Mouse (Mus musculus): ENCODE measurements around the gene Gtf2ird2. TPM values are rescaled to one million over a fixed set of nuclear protein-coding genes. Genes with fewer than 3 reads are reported as not detected.

Gtf2ird2 gene
- polyA plus RNA-seq, 1 experiment from 2014 or later, result 7.1 TPM

DNA sequence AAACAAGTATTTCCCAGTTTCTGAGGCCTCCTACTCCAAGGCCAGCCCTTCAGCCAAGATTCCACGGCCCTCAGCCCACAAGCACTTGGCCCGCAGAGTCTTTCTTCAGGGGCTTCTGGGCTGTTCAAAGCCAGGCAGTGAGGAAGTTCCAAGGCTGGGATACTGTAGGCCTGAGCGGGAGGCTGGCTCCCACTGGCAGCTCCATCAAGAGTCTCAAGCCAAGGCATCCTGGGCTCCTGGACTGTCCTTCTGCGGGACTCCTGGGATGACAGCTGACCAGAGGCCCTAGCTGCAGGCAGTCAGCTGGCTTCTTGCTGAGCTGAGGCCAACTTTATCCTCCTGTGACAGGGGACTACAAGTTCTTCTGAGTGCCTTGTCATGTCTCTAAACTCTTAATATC is 35.7 kb upstream of the Gtf2ird2 start:
- 0 out of 2 replicates have a peak, but pooled peaks cover 5% of the 10 kb centered on the region for H3K36me3 ChIP-seq (ENCODE audit: control insufficient read depth, insufficient read depth, low read length)
- H3K4me3 ChIP-seq (ENCODE audit: low read depth, low read length), result no peak overlapping the region
- no peaks in the 10 kb centered on the region for H3K27me3 ChIP-seq (ENCODE audit: control insufficient read depth, insufficient read depth, low read length)
- no peaks in the 10 kb centered on the region for H3K4me1 ChIP-seq (replicated peaks; ENCODE audit: control insufficient read depth, insufficient read depth, low read length)
- WGBS, result 93% methylated on average over 4 of the region's 4 CpGs
- H3K9me3 ChIP-seq (ENCODE audit: control insufficient read depth, low read length), result no peaks in the 10 kb centered on the region
- ATAC-seq (ENCODE audit: low FRiP score) (no peak), DNase-seq (ENCODE audit: low spot score) (no peak)
- no peak overlapping the region for H3K4me2 ChIP-seq (replicated peaks; ENCODE audit: low read depth, low read length)
- no peak overlapping the region for H3K9ac ChIP-seq (ENCODE audit: low read depth, low read length)
- no peak overlapping the region for H3K27ac ChIP-seq (ENCODE audit: low read depth, low read length)

DNA sequence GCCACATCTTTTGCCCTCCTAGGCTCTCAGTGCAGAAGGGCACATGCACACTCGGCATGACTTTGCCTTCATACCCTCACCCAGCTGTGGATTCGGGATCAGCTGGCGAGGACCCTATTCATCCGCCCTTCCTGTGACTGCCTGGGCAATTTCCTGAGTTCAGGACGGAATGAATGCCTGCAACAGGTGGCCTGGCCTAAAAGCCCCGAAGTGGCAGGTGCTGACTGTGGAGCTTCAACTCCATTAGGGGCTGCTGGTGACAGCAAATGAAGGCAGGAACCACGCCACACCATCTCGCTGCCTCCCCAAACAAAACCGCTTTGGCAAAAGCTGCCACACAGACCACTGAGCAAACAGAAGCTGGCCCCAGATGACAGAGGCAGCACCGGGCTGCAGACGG is 31.9 kb upstream of the Gtf2ird2 start:
- no peak overlapping the region for H3K27ac ChIP-seq (ENCODE audit: low read depth, low read length)
- H3K36me3 ChIP-seq (ENCODE audit: control insufficient read depth, insufficient read depth, low read length), result peaks cover 5% of the 10 kb centered on the region; the same call in 1 of the 2 replicates
- H3K4me3 ChIP-seq (ENCODE audit: low read depth, low read length), result no peak overlapping the region
- WGBS, result 91% methylated on average over 11 of the region's 11 CpGs
- H3K9ac ChIP-seq (ENCODE audit: low read depth, low read length), result no peak overlapping the region
- no peak overlapping the region for H3K4me2 ChIP-seq (replicated peaks; ENCODE audit: low read depth, low read length)
- DNase-seq (ENCODE audit: low spot score) (no peak), ATAC-seq (ENCODE audit: low FRiP score) (no peak)
- H3K9me3 ChIP-seq (ENCODE audit: control insufficient read depth, low read length), result no peaks in the 10 kb centered on the region
- no peaks in the 10 kb centered on the region for H3K4me1 ChIP-seq (replicated peaks; ENCODE audit: control insufficient read depth, insufficient read depth, low read length)
- H3K27me3 ChIP-seq (ENCODE audit: control insufficient read depth, insufficient read depth, low read length), result no peaks in the 10 kb centered on the region

DNA sequence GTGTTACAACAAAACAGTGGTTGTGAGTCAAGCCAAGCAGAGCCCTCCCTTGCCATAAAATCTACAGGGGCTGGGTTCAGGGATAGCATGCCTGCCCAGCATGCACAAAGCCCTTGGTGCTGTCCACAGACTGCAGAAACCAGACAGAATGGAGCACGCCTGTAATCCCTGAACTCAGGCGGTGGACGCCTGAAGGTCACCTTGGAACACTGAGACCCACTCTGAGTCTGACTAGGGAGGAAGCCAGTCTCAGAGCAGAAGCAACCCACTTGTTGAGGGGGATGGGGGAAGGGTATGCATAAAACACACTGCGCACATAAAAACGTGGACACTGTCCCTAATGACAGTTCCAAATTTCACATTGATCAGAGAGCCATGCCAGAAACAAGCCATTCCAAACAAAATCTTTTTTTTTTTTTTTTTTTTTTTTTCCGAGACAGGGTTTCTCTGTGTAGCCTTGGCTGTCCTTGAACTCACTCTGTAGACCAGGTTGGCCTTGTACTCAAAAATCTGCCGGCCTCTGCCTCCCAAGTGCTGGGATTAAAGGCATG is 27.8 kb upstream of the Gtf2ird2 start:
- Histone ChIP-seq H3K9me3 (ENCODE audit: control insufficient read depth, low read length) (no peaks in the 10 kb centered on the region), H3K36me3 (ENCODE audit: control insufficient read depth, insufficient read depth, low read length) (no peaks in the 10 kb centered on the region; the same call in 1 of the 2 replicates), H3K4me1 (replicated peaks; ENCODE audit: control insufficient read depth, insufficient read depth, low read length) (no peaks in the 10 kb centered on the region), H3K27me3 (ENCODE audit: control insufficient read depth, insufficient read depth, low read length) (no peaks in the 10 kb centered on the region), H3K27ac (ENCODE audit: low read depth, low read length) (no peak overlapping the region), H3K4me3 (ENCODE audit: low read depth, low read length) (no peak overlapping the region), H3K9ac (ENCODE audit: low read depth, low read length) (no peak overlapping the region), H3K4me2 (replicated peaks; ENCODE audit: low read depth, low read length) (no peak overlapping the region)
- ATAC-seq (ENCODE audit: low FRiP score), result no peak
- WGBS, result 93% methylated on average over 7 of the region's 7 CpGs
- DNase-seq (ENCODE audit: low spot score), result no peak

DNA sequence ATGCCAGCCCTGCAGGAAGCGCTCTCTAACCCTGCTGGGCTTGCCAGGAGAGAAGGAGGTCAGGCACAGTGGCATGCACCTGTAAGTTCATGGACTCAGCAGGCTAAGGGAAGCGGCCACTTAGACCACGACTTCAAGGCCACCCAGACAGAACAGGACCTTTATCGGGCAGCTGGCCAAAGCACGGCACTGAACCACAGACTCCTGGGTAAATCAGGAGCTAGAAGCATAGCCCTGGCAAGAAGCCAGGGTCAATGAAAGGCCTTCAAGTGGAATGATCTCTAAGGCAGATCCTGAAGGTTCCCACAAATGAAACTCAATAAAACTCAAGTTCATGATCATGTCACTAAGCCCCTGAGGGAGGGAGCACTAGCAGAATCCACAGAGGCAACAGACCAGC is 19.1 kb upstream of the Gtf2ird2 start:
- DNase-seq (ENCODE audit: low spot score) (no peak), ATAC-seq (ENCODE audit: low FRiP score) (no peak)
- Histone ChIP-seq H3K4me2 (replicated peaks; ENCODE audit: low read depth, low read length) (no peak overlapping the region), H3K36me3 (ENCODE audit: control insufficient read depth, insufficient read depth, low read length) (no peaks in the 10 kb centered on the region), H3K4me3 (ENCODE audit: low read depth, low read length) (no peak overlapping the region), H3K4me1 (replicated peaks; ENCODE audit: control insufficient read depth, insufficient read depth, low read length) (0 out of 2 replicates have a peak, but pooled peaks cover 2% of the 10 kb centered on the region), H3K9me3 (ENCODE audit: control insufficient read depth, low read length) (no peaks in the 10 kb centered on the region), H3K9ac (ENCODE audit: low read depth, low read length) (no peak overlapping the region), H3K27ac (ENCODE audit: low read depth, low read length) (no peak overlapping the region), H3K27me3 (ENCODE audit: control insufficient read depth, insufficient read depth, low read length) (no peaks in the 10 kb centered on the region)
- 90% methylated on average over 5 of the region's 5 CpGs for WGBS

DNA sequence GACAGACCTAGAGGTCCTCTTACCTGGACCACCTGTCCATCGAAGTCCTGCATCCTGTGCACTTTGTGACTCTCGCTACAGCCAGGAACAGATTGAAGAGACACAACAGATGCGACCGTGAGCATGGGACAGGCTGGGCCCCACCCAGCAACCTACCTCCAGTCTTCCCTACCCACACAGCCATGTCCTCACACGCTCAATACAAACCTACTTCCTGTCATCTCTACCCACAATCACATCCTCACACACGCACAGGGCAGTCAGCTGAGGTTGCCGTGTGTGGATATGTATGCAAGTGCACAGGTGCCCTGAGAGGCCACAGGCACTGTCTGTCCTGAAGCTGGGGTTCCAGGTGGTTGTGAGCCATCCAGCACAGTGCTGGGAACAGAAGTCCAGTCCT is 17.2 kb upstream of the Gtf2ird2 start:
- no peaks in the 10 kb centered on the region for H3K9me3 ChIP-seq (ENCODE audit: control insufficient read depth, low read length)
- H3K4me3 ChIP-seq (ENCODE audit: low read depth, low read length), result no peak overlapping the region
- H3K36me3 ChIP-seq (ENCODE audit: control insufficient read depth, insufficient read depth, low read length), result no peaks in the 10 kb centered on the region
- no peak overlapping the region for H3K9ac ChIP-seq (ENCODE audit: low read depth, low read length)
- 93% methylated on average over 7 of the region's 7 CpGs for WGBS
- H3K4me1 ChIP-seq (replicated peaks; ENCODE audit: control insufficient read depth, insufficient read depth, low read length), result 0 out of 2 replicates have a peak, but pooled peaks cover 2% of the 10 kb centered on the region
- H3K27me3 ChIP-seq (ENCODE audit: control insufficient read depth, insufficient read depth, low read length), result no peaks in the 10 kb centered on the region
- H3K27ac ChIP-seq (ENCODE audit: low read depth, low read length), result no peak overlapping the region
- no peak for ATAC-seq (ENCODE audit: low FRiP score)
- no peak for DNase-seq (ENCODE audit: low spot score)
- no peak overlapping the region for H3K4me2 ChIP-seq (replicated peaks; ENCODE audit: low read depth, low read length)

DNA sequence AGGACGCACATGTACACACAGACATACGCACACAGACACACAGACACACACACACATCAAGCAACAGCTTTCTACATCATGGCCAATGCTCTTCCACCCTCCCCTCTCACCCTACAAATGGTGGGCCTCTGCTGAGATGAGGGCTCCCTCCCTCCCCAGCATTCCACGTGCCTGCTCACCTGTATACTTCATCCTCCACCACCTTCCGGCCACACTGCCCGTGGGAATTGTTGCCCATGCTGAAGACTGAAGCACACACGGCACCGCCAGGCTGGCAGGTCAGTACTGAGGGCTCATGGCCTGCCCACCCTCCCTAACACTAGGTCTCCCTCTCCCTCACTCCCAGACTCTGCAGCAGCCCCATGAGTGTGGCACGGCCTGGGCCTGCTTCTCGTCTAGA is 15.8 kb upstream of the Gtf2ird2 start:
- Histone ChIP-seq H3K27me3 (ENCODE audit: control insufficient read depth, insufficient read depth, low read length) (no peaks in the 10 kb centered on the region), H3K9ac (ENCODE audit: low read depth, low read length) (no peak overlapping the region), H3K27ac (ENCODE audit: low read depth, low read length) (no peak overlapping the region), H3K4me3 (ENCODE audit: low read depth, low read length) (no peak overlapping the region), H3K9me3 (ENCODE audit: control insufficient read depth, low read length) (no peaks in the 10 kb centered on the region), H3K36me3 (ENCODE audit: control insufficient read depth, insufficient read depth, low read length) (no peaks in the 10 kb centered on the region), H3K4me2 (replicated peaks; ENCODE audit: low read depth, low read length) (no peak overlapping the region), H3K4me1 (replicated peaks; ENCODE audit: control insufficient read depth, insufficient read depth, low read length) (0 out of 2 replicates have a peak, but pooled peaks cover 2% of the 10 kb centered on the region)
- ATAC-seq (ENCODE audit: low FRiP score), result no peak
- 93% methylated on average over 9 of the region's 9 CpGs for WGBS
- no peak for DNase-seq (ENCODE audit: low spot score)

DNA sequence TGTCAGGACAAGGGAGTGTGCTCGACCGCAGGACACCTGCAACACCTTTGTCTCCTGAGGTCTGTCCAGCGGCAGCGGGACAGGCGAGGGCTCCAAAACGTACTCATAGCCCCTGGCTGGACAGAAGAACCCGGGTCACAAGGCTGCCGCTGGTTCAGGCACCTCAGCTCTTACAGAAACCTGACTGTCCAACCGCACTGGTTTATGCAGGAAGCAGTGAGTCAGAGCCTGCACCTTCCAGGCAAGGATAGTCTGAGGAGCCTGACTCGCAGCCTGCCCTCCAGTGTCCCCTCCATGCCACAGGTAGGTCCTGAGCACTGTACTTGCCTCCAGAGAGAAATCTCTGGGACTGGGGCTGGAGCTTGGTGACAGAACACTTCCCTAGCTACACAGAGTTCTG is 14.6 kb upstream of the Gtf2ird2 start:
- 88% methylated on average over 10 of the region's 10 CpGs for WGBS
- Histone ChIP-seq H3K4me1 (replicated peaks; ENCODE audit: control insufficient read depth, insufficient read depth, low read length) (0 out of 2 replicates have a peak, but pooled peaks cover 2% of the 10 kb centered on the region), H3K4me3 (ENCODE audit: low read depth, low read length) (no peak overlapping the region), H3K9me3 (ENCODE audit: control insufficient read depth, low read length) (no peaks in the 10 kb centered on the region), H3K27ac (ENCODE audit: low read depth, low read length) (no peak overlapping the region), H3K27me3 (ENCODE audit: control insufficient read depth, insufficient read depth, low read length) (no peaks in the 10 kb centered on the region), H3K36me3 (ENCODE audit: control insufficient read depth, insufficient read depth, low read length) (no peaks in the 10 kb centered on the region), H3K4me2 (replicated peaks; ENCODE audit: low read depth, low read length) (no peak overlapping the region), H3K9ac (ENCODE audit: low read depth, low read length) (no peak overlapping the region)
- no peak for ATAC-seq (ENCODE audit: low FRiP score)
- no peak for DNase-seq (ENCODE audit: low spot score)

DNA sequence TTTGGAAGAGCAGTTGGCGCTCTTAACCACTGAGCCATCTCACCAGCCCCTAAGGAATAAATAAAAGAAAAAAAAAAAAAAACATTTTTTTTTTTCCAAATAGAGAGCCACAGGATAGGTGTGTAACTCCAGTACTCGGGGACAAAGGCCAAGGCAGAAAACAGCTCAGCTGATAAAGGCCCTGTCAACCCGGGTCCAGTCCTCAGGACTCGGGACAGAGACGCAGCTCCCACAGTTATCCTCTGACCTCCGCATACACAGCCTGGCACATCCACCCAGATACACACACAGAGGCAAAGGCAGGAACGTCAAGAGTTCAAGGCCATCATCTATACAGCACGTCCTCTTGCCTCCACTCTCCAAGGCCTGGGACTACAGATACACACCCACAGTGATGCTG is 13.7 kb upstream of the Gtf2ird2 start:
- WGBS, result 97% methylated on average over 8 of the region's 8 CpGs
- Histone ChIP-seq H3K4me2 (replicated peaks; ENCODE audit: low read depth, low read length) (no peak overlapping the region), H3K36me3 (ENCODE audit: control insufficient read depth, insufficient read depth, low read length) (no peaks in the 10 kb centered on the region), H3K9me3 (ENCODE audit: control insufficient read depth, low read length) (no peaks in the 10 kb centered on the region), H3K9ac (ENCODE audit: low read depth, low read length) (no peak overlapping the region), H3K27me3 (ENCODE audit: control insufficient read depth, insufficient read depth, low read length) (no peaks in the 10 kb centered on the region), H3K4me1 (replicated peaks; ENCODE audit: control insufficient read depth, insufficient read depth, low read length) (peaks cover under 1% of the 10 kb centered on the region), H3K27ac (ENCODE audit: low read depth, low read length) (no peak overlapping the region), H3K4me3 (ENCODE audit: low read depth, low read length) (no peak overlapping the region)
- DNase-seq (ENCODE audit: low spot score) (no peak), ATAC-seq (ENCODE audit: low FRiP score) (no peak)

DNA sequence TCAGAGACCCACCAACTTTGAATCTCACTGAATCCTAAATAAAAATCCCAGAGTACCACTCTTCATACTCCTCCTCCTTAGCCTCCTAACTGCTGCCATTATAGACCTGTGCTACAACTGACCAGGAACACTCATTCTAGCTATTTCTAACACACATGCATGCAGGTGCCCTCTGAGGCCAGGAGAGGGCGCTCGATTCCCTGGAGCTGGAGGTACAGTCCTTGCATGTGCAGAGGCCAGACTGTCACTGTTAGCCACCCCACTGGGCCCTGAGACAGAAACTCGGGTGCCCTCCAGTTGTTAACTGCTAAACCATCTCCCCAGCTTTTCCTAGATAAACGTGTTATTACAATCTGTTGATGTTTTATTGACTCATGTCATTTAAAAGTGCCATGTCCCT is 10.6 kb upstream of the Gtf2ird2 start:
- DNase-seq (ENCODE audit: low spot score) (peak; percentile 63), ATAC-seq (ENCODE audit: low FRiP score) (no peak)
- H3K9ac ChIP-seq (ENCODE audit: low read depth, low read length), result no peak overlapping the region
- H3K27me3 ChIP-seq (ENCODE audit: control insufficient read depth, insufficient read depth, low read length), result no peaks in the 10 kb centered on the region
- H3K36me3 ChIP-seq (ENCODE audit: control insufficient read depth, insufficient read depth, low read length), result no peaks in the 10 kb centered on the region
- 34% methylated on average over 4 of the region's 4 CpGs for WGBS
- H3K4me1 ChIP-seq (replicated peaks; ENCODE audit: control insufficient read depth, insufficient read depth, low read length), result no peaks in the 10 kb centered on the region; the same call in none of the 2 replicates
- no peaks in the 10 kb centered on the region for H3K9me3 ChIP-seq (ENCODE audit: control insufficient read depth, low read length)
- no peak overlapping the region for H3K4me3 ChIP-seq (ENCODE audit: low read depth, low read length)
- no peak overlapping the region for H3K27ac ChIP-seq (ENCODE audit: low read depth, low read length)
- H3K4me2 ChIP-seq (replicated peaks; ENCODE audit: low read depth, low read length), result no peak overlapping the region

Data from hindbrain, embryonic 11.5 days (tissue).